ENCODE assay signal across 11 mouse cellular contexts in genomic region chr14:40731861-40732260, GRCm38 (mm10).
DNase-seq lines count a peak whose midpoint lies in the region; ATAC-seq lines count a peak whose summit lies in the region.
"Had no signal": no experiment of that assay in that cellular context is flagged by ENCODE, and none has a peak within 500 bp of the region (broad histone marks: within the 10 kb centered on the region; RNA-seq: fewer than 3 reads in every experiment).

No protein-coding gene starts in this region.

- DNase-seq in heart, postnatal 4 days = peak; percentile 54
- DNase-seq in adrenal gland, adult 8-10 months = peak; percentile 11
- peak; percentile 14 to 61 for DNase-seq in layer of hippocampus, adult 18-20 months (ENCODE audit: low spot score in 2 of 2)
- DNase-seq in lung, postnatal 36 days = peak; percentile 30
- DNase-seq in liver = no peak
- DNase-seq: cerebellum, adult 11 months had no signal

- no peaks in the 10 kb centered on the region for H3K36me3 ChIP-seq in heart, embryonic 12.5 days
- H3K36me3 ChIP-seq in hindbrain, embryonic 16.5 days (ENCODE audit: control insufficient read depth, insufficient read depth, low read length) = no peaks in the 10 kb centered on the region
- no peaks in the 10 kb centered on the region for H3K36me3 ChIP-seq in hindbrain, embryonic 13.5 days
- H3K36me3 ChIP-seq: liver, embryonic 15.5 days had no signal

- no peaks in the 10 kb centered on the region for H3K4me1 ChIP-seq in heart, embryonic 12.5 days (replicated peaks)
- H3K4me1 ChIP-seq in hindbrain, embryonic 16.5 days (ENCODE audit: control insufficient read depth, insufficient read depth, low read depth, low read length) = no peaks in the 10 kb centered on the region
- H3K4me1 ChIP-seq in hindbrain, embryonic 13.5 days (replicated peaks) = no peaks in the 10 kb centered on the region
- H3K4me1 ChIP-seq: liver, embryonic 15.5 days had no signal

- 70% methylated on average over 2 of the region's 2 CpGs for WGBS in heart, embryonic 12.5 days
- 79% methylated on average over 2 of the region's 2 CpGs for WGBS in hindbrain, embryonic 16.5 days
- 90% methylated on average over 2 of the region's 2 CpGs for WGBS in hindbrain, embryonic 13.5 days

- H3K9me3 ChIP-seq in heart, embryonic 12.5 days (replicated peaks) = 0 out of 2 replicates have a peak, but pooled peaks cover 5% of the 10 kb centered on the region
- H3K9me3 ChIP-seq in hindbrain, embryonic 16.5 days (ENCODE audit: control insufficient read depth, low read length) = no peaks in the 10 kb centered on the region
- H3K9me3 ChIP-seq in hindbrain, embryonic 13.5 days = no peaks in the 10 kb centered on the region
- H3K9me3 ChIP-seq: liver, embryonic 15.5 days had no signal

- no peak for ATAC-seq in heart, embryonic 12.5 days (ENCODE audit: insufficient number of reproducible peaks, low FRiP score)
- ATAC-seq in hindbrain, embryonic 16.5 days = no peak
- no peak for ATAC-seq in hindbrain, embryonic 13.5 days (ENCODE audit: low FRiP score)
- ATAC-seq: forebrain, embryonic 14.5 days had no signal

- H3K4me2 ChIP-seq in heart, embryonic 12.5 days = no peak overlapping the region
- H3K4me2 ChIP-seq in hindbrain, embryonic 16.5 days (ENCODE audit: low read length) = no peak overlapping the region
- H3K4me2 ChIP-seq in hindbrain, embryonic 13.5 days = no peak overlapping the region
- H3K4me2 ChIP-seq: liver, embryonic 15.5 days had no signal

- no peak overlapping the region for H3K27ac ChIP-seq in heart, embryonic 12.5 days (ENCODE audit: poor library complexity, severe bottlenecking)
- no peak overlapping the region for H3K27ac ChIP-seq in hindbrain, embryonic 16.5 days (ENCODE audit: low read depth, low read length)
- no peak overlapping the region for H3K27ac ChIP-seq in hindbrain, embryonic 13.5 days
- H3K27ac ChIP-seq: liver, embryonic 15.5 days had no signal

- no peak overlapping the region for H3K9ac ChIP-seq in heart, embryonic 12.5 days
- no peak overlapping the region for H3K9ac ChIP-seq in hindbrain, embryonic 16.5 days (ENCODE audit: low read depth, low read length)
- H3K9ac ChIP-seq in hindbrain, embryonic 13.5 days = no peak overlapping the region
- H3K9ac ChIP-seq: liver, embryonic 15.5 days had no signal

- H3K4me3 ChIP-seq in heart, embryonic 12.5 days = no peak overlapping the region
- H3K4me3 ChIP-seq in hindbrain, embryonic 16.5 days (ENCODE audit: low read length) = no peak overlapping the region
- H3K4me3 ChIP-seq in hindbrain, embryonic 13.5 days = no peak overlapping the region
- H3K4me3 ChIP-seq: liver, embryonic 15.5 days had no signal

- no peaks in the 10 kb centered on the region for H3K27me3 ChIP-seq in heart, embryonic 12.5 days (replicated peaks)
- H3K27me3 ChIP-seq in hindbrain, embryonic 16.5 days (replicated peaks; ENCODE audit: control insufficient read depth, insufficient read depth, low read length) = no peaks in the 10 kb centered on the region
- no peaks in the 10 kb centered on the region for H3K27me3 ChIP-seq in hindbrain, embryonic 13.5 days
- H3K27me3 ChIP-seq: liver, embryonic 15.5 days had no signal
